Mouse (Mus musculus) testis, adult 2 months (tissue): ENCODE results near the gene Cnep1r1.

Experiments
- CTCF ChIP-seq: fragments of 200-500 bp; IDR thresholded peaks from 2 replicates; pipeline ENCODE4 v1.5.1; 2012; ENCODE audit warnings: low read depth, mild to moderate bottlenecking, inconsistent platforms, low read length, moderate library complexity; ENCODE audit not compliant: control insufficient read depth, insufficient read depth, insufficient replicate concordance
- POLR2A ChIP-seq: fragments of 200-500 bp; IDR thresholded peaks from 2 replicates; pipeline ENCODE4 v1.6.1; 2012; ENCODE audit warnings: low read depth, mild to moderate bottlenecking, inconsistent platforms, low read length, moderate library complexity; ENCODE audit not compliant: control insufficient read depth

DNA sequence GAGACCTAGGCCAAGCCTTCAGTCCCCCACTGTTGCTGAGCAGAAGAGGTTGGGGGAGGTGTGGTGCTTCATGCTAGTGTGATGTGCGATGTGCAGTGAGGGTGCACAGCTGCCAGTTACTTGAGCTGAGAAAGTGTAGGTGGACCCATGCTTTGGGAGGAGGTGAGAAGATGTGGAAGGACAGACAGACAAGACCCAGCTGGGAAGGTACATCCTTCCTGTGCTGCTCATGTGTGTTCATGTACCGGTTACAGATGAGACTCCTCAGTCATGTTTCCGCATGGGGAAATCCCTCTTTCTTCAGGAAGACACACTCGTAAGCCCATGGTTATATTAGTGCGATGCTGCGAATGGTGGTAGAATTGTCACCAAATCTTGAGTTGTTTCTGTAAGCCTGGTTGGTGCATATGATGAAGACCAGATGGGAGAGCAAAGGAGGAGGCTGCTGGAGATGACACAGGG is 32.4 kb downstream of the Cnep1r1 start:
- TF ChIP-seq CTCF (no peak), POLR2A (no peak)
